Mouse (Mus musculus): ENCODE measurements at regions not wholly inside any gene's neighbourhood (a gene's known extent, or its start where the extent isn't known, plus 50 kb on each side); places are given as distances from the start of the nearest gene placed in this dataset.
"Not testable (repeated sequence)": the region's sequence is repeated elsewhere in the genome, so short reads cannot be mapped to it uniquely, and the experiment has no call there.

DNA sequence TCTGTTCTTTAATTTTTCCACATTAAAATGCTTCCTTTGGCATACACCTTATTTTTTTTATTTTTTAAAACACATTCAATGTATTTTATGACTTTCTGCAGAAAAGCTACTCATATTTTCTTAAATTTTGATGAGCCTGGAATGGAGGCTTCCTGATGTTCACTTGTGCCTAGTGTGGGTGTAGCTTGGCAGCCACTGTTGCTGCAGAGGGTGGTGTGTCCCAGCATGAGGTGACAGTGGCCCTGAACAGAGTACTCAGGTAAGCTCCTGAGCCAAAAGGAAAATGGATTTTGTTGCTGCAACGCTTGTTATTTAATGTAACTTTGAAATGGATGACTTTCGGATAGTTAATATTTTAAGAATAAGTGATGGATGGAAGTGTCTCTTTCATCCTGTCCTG, 170.6 kb downstream of the Eipr1 start:
- DNase-seq (ENCODE audit: low spot score in 2 of 2): no peak

- DNase-seq (ENCODE audit: low spot score in 2 of 2): no peak
These were observed 173.6 kb downstream of the Eipr1 start for GRCm38 (mm10) chr12:28925206-28925605.

GRCm38 (mm10) chr12:28939936-28940335, 188.3 kb downstream of the Eipr1 start:
- DNase-seq (ENCODE audit: low spot score in 2 of 2): no peak

DNA sequence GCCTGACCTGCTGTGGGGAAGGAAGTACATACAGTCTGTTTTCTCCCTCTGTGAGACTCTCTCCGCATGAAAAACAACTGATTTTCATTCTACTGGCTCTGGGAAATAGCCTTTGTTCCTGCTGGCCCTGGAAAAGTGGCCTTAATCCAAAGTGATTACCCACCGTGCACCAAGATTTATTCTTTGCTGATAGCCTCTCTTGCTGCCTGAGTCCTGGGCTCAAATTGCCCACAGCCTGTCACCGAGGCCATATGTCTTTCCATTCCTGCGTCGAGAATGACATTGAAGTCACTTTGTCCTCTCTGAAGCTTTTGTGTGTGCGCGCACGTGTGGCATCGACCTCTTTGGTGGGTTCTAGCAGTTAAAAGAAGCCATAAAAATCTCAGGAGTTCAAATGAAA, 197.3 kb downstream of the Eipr1 start:
- no peak for DNase-seq (ENCODE audit: low spot score in 2 of 2)

DNA sequence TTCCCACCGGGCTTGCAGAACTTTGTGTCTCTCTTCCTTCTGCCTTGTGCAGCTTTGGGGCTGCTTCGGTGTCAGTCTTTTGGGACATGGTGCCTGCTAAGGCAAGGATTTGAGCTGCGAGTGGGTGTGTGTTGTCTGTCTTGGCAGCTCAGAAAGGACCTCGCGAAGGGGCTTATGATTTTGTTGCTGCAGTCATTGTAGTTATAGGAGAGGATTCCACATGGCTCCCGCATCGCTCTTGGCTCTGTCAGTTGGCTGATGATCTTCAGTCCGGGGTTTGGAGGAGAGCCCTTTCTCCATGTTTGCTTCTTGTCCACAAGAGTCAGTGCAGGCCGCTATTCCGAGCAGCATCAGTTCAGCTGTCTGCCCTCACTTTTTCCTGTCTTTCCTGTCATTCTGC, 197.7 kb downstream of the Eipr1 start:
- DNase-seq (ENCODE audit: low spot score in 2 of 2): no peak

DNA sequence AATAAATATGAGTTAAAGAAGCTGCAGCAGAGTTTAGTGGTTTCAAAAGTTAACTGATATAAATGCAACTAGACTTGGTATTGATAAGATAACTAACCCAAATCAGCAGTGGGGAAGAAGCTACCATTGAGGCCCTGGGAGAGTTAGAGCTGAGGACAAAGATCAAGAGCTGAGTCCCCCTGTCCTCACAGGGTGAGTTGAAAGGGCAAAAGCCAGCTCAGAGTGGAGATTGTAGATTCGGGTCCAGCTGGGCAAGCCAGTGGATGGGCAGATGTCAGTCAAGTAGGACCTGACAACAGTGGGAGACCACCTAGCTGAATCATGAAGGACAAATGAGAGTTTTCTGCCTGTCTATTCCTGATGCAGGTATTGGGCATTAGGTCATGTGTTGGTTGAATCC, 205.6 kb downstream of the Eipr1 start:
- no peak for DNase-seq (ENCODE audit: low spot score in 2 of 2)

DNA sequence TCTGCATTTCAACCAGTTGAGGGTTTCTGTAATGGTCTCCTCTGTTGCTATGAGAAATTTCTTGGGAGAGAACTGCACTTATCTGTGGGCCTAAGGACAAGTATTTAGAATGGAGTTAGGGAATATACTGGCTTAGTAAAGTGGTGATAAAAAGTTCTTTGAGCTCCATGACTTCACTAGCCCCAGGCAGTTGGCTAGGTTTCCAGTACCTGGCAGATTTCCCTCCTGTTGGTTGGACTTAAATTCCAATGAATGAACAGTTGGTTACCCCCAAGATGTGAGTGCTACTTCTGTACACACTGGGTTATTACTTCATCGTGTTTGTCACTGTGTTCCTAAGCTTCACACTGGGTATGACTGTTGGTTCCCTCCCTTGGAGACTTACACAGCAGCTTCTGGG, 207.1 kb downstream of the Eipr1 start:
- no peak for DNase-seq (ENCODE audit: low spot score in 2 of 2)

- DNase-seq (ENCODE audit: low spot score in 2 of 2): no peak
These were observed 218.2 kb downstream of the Eipr1 start for GRCm38 (mm10) chr12:28969671-28970379.

GRCm38 (mm10) chr12:28974571-28975041, 223.0 kb downstream of the Eipr1 start:
- peak; percentile 49 to 69 for DNase-seq (ENCODE audit: low spot score in 2 of 2)

DNA sequence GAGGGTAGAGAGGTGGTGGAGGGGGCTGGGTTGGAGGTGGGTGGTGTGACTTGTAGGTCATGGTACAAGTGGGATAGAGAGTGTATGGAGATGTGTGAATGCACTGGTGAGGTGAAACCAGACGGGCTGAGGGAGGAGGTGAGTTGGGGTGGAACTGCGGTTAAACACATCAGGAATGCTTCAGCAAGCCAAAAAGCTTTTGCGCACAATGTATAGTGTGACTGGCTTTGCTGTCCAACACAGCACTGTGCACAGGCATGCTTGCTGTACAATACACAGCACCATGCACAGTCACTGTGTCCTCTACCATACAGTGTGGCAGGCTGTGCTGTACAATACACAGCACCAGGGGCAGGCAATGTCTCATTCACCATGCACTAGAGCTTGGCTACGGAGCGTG, 223.6 kb downstream of the Eipr1 start:
- no peak for DNase-seq (ENCODE audit: low spot score in 2 of 2)

GRCm38 (mm10) chr12:28979679-28980078, 228.1 kb downstream of the Eipr1 start:
- DNase-seq (ENCODE audit: low spot score in 2 of 2): no peak

DNA sequence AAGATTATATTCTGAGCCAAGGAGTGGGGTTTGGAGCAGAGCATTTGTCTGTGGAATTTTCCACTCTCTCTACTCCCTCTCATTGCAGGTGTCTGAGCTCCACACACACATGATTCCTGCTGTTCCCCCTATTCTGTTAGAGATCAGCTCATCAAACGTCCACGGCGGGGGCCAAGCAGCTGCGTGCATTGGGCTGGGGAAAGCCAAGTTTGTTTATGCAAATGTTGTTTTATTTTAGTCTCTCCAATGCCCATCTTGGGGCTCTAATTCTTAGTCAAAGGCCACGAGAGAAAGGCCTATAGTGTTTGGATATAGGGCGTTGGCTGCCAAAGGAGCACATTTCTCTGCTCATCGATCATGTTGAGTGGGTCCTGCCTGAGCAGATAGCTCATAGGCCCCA, 234.6 kb downstream of the Eipr1 start:
- DNase-seq (ENCODE audit: low spot score in 2 of 2): no peak

GRCm38 (mm10) chr12:28997474-28998192, 246.0 kb downstream of the Eipr1 start:
- no peak for DNase-seq (ENCODE audit: low spot score in 2 of 2)

GRCm38 (mm10) chr12:28999963-29000451, 248.4 kb downstream of the Eipr1 start:
- no peak for DNase-seq (ENCODE audit: low spot score in 2 of 2)

- no peak for DNase-seq (ENCODE audit: low spot score in 2 of 2)
These were observed 252.9 kb downstream of the Eipr1 start for GRCm38 (mm10) chr12:29004504-29004903.

DNA sequence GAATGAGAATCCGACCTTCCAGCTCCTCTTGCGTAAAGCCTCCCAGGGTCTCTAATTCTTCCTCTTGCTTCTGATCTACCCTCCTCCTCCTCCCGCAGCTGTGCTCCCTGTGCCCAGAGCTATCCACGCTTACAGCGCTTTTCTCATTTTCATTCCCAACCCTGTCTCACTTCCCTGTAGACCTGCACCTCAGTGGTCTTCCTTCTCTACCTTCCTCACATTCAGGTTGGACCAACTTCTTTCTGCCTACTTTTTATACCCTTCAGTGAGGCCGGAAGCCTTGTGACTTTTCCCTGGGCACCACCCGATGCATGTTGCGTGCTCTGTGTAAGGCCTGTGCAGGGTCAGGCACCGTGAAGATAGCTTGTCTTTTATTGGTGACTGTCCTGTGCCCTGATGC, 263.0 kb downstream of the Eipr1 start:
- DNase-seq (ENCODE audit: low spot score in 2 of 2): no peak

DNA sequence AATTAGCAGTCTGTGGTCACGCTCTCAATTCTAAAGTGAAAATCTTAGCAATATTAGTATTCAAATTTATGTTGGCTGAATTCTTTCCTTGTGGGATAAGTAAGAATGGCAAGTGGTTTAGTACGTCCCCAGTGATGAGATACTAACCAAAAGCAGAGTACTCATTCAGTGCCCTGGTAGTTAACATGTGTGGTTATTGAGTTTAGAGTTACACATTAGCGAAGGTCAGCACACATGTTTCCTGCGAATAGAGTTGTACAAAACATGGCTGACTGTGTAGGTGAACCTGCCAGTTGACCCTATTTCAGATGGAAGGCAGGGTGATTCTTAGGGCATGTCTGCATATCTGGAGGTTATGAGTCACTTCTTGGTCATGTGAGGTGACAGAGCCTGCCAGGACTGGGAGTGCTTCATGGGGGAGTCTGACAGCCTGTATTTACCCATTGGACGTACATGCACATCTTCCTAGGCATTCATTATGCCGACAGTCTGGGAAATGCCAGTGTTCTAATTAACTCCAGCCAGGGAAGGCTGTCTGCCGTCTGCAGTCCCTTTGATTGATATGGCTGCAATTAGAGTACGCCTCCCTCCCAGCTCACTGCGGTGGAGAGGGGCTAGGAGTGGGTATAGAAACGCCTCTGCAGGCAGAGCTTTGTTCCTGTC, 263.7 kb downstream of the Eipr1 start:
- peak; percentile 16 to 40 for DNase-seq (ENCODE audit: low spot score in 2 of 2)

- DNase-seq (ENCODE audit: low spot score in 2 of 2): no peak
These were observed 269.5 kb downstream of the Eipr1 start for GRCm38 (mm10) chr12:29021152-29021551.

GRCm38 (mm10) chr12:29028171-29028570, 276.6 kb downstream of the Eipr1 start:
- DNase-seq (ENCODE audit: low spot score in 2 of 2): no peak

DNA sequence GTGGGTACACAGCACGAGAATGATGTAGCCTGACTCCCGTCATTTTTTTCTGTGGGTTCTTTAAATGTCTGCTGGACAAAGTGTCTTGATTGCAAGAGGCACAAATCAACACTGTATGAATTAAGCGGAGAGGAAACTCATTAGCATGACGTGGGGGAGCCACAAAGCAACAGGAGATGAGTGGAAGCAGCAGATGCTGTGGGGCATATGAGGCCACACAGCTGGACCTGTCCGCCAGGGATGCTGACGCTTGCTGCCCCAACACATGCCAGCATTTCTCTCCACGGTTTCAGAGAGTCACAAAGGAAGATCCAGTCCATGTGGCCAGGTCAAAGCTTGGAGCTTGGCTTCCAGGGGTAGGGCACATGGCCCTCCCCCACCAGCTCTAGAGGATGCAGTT, 277.9 kb downstream of the Eipr1 start:
- peak; percentile 28 to 37 for DNase-seq (ENCODE audit: low spot score in 2 of 2)

GRCm38 (mm10) chr12:29046009-29046408, 294.4 kb downstream of the Eipr1 start:
- no peak for DNase-seq (ENCODE audit: low spot score in 2 of 2)

GRCm38 (mm10) chr12:29048596-29048995, 297.0 kb downstream of the Eipr1 start:
- DNase-seq (ENCODE audit: low spot score in 2 of 2): not testable (repeated sequence)

- DNase-seq (ENCODE audit: low spot score in 2 of 2): no peak
These were observed 297.5 kb downstream of the Eipr1 start for GRCm38 (mm10) chr12:29049105-29049511.
